Mouse (Mus musculus): Measurements from ENCODE around the gene Atp2b2. TPM values are rescaled to one million over a fixed set of nuclear protein-coding genes. Genes with fewer than 3 reads are reported as not detected.

Atp2b2 gene
- polyA plus RNA-seq, 1 experiment from 2014 or later: 0.97 TPM

DNA sequence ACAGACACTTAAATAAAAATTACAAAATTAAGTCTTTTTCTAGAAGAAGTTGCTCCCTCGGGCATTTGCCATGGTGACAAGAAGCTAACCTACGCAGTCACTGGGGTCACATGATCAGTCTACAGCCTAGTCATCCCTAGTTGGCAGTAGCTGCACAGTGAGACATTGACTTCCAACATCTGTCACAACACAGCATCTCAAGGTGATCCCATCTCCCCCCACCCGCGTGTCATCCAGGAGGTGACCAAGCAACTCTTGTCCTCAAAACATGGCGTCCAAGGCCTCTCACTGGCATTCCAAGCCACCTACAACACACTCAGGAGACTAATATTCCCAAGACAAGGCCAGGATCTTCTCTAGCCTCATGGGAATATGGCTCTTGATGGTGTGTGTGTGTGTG lies 48.2 kb downstream of the Atp2b2 start:
- no peaks in the 10 kb centered on the region for H3K36me3 ChIP-seq (ENCODE audit: control insufficient read depth, insufficient read depth, low read length)
- H3K27ac ChIP-seq (ENCODE audit: low read length): no peak overlapping the region
- H3K27me3 ChIP-seq (ENCODE audit: control insufficient read depth, insufficient read depth, low read length): no peaks in the 10 kb centered on the region
- no peak overlapping the region for H3K9ac ChIP-seq (ENCODE audit: low read length)
- no peak overlapping the region for H3K4me2 ChIP-seq (ENCODE audit: low read depth, low read length)
- no peaks in the 10 kb centered on the region for H3K9me3 ChIP-seq (replicated peaks; ENCODE audit: control insufficient read depth, low read length)
- WGBS: 84% methylated on average over 5 of the region's 5 CpGs
- H3K4me3 ChIP-seq (replicated peaks; ENCODE audit: low read length): no peak overlapping the region
- H3K4me1 ChIP-seq (ENCODE audit: control insufficient read depth, insufficient read depth, low read length): no peaks in the 10 kb centered on the region
- no peak for ATAC-seq (ENCODE audit: insufficient read depth, low FRiP score)

DNA sequence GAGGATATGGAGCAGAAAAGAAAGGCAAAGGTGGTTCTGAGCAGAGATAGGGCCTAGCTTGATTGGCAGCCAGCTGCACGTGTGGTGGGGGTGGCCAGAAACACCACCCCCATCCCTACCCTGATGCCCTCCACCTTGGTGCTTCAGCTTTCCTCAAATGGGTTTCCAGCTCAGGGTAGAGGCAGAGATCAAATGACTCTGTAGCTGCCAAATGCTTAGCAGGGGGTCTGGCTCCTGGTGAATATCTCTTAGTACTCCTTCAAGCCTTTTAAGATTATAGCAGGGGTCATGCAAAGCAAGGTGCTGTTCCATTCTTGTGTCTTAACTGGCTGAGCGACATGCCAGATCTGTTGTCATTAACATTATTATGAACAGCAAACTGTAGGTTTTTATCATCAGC lies 50.3 kb downstream of the Atp2b2 start:
- 67% methylated on average over 2 of the region's 2 CpGs for WGBS
- ATAC-seq (ENCODE audit: insufficient read depth, low FRiP score): no peak

DNA sequence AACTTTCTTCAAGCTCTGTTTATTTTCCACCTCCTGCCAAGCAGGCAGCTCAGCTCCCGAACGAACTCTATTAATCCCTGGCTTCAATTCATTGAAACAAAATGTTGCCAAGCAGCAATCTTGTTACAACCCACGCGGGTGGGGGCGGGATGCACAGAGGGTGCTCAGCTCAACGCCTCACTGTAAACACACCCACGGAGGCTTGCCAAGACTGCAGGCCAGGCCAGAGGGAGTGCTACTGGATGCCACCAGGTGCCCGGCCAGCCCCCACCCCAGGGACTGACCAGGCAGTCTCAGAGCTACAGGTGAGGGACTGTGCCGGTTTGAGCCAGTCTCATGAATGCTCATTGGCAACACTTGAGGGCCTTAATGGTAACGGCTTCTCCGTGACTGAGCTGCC lies 50.9 kb downstream of the Atp2b2 start:
- H3K9ac ChIP-seq (ENCODE audit: low read length): no peak overlapping the region
- 43% methylated on average over 11 of the region's 11 CpGs for WGBS
- H3K9me3 ChIP-seq (replicated peaks; ENCODE audit: control insufficient read depth, low read length): no peaks in the 10 kb centered on the region
- no peaks in the 10 kb centered on the region for H3K4me1 ChIP-seq (ENCODE audit: control insufficient read depth, insufficient read depth, low read length)
- H3K4me2 ChIP-seq (ENCODE audit: low read depth, low read length): no peak overlapping the region
- ATAC-seq (ENCODE audit: insufficient read depth, low FRiP score): no peak
- H3K36me3 ChIP-seq (ENCODE audit: control insufficient read depth, insufficient read depth, low read length): no peaks in the 10 kb centered on the region
- no peak overlapping the region for H3K4me3 ChIP-seq (replicated peaks; ENCODE audit: low read length)
- no peak overlapping the region for H3K27ac ChIP-seq (ENCODE audit: low read length)
- no peaks in the 10 kb centered on the region for H3K27me3 ChIP-seq (ENCODE audit: control insufficient read depth, insufficient read depth, low read length)

More for the DNA sequence above, 50.3 kb downstream of the Atp2b2 start:
- H3K27ac ChIP-seq (ENCODE audit: low read length): no peak overlapping the region
- no peaks in the 10 kb centered on the region for H3K4me1 ChIP-seq (ENCODE audit: control insufficient read depth, insufficient read depth, low read length)
- H3K36me3 ChIP-seq (ENCODE audit: control insufficient read depth, insufficient read depth, low read length): no peaks in the 10 kb centered on the region
- no peak overlapping the region for H3K9ac ChIP-seq (ENCODE audit: low read length)
- no peak overlapping the region for H3K4me3 ChIP-seq (replicated peaks; ENCODE audit: low read length)
- H3K4me2 ChIP-seq (ENCODE audit: low read depth, low read length): no peak overlapping the region
- H3K27me3 ChIP-seq (ENCODE audit: control insufficient read depth, insufficient read depth, low read length): no peaks in the 10 kb centered on the region
- no peaks in the 10 kb centered on the region for H3K9me3 ChIP-seq (replicated peaks; ENCODE audit: control insufficient read depth, low read length)

DNA sequence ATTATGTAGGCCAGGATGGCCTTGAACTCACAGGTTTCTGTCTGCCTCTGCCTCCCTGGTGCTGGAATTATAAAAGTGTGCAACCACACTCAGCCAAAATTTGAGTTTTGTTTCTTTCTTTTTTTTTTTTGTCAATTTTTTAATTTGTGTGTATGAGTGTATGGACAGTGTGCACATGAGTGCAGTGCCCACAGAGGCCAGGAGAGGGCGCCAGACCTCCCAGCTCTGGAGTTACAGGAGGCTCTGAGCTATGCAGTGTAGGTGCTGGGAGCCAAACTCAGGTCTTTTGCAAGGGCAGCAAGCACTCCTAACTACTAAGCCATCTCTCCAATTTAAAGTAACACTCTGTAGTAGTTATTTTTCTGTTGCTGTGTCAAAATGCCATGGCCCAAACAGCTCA lies 52.4 kb downstream of the Atp2b2 start:
- Histone ChIP-seq H3K4me2 (ENCODE audit: low read depth, low read length) (no peak overlapping the region), H3K9ac (ENCODE audit: low read length) (no peak overlapping the region), H3K36me3 (ENCODE audit: control insufficient read depth, insufficient read depth, low read length) (no peaks in the 10 kb centered on the region), H3K9me3 (replicated peaks; ENCODE audit: control insufficient read depth, low read length) (no peaks in the 10 kb centered on the region), H3K4me3 (replicated peaks; ENCODE audit: low read length) (no peak overlapping the region), H3K27me3 (ENCODE audit: control insufficient read depth, insufficient read depth, low read length) (no peaks in the 10 kb centered on the region), H3K4me1 (ENCODE audit: control insufficient read depth, insufficient read depth, low read length) (no peaks in the 10 kb centered on the region), H3K27ac (ENCODE audit: low read length) (no peak overlapping the region)
- no peak for ATAC-seq (ENCODE audit: insufficient read depth, low FRiP score)
- WGBS: 10% methylated on average over 1 of the region's 1 CpGs

DNA sequence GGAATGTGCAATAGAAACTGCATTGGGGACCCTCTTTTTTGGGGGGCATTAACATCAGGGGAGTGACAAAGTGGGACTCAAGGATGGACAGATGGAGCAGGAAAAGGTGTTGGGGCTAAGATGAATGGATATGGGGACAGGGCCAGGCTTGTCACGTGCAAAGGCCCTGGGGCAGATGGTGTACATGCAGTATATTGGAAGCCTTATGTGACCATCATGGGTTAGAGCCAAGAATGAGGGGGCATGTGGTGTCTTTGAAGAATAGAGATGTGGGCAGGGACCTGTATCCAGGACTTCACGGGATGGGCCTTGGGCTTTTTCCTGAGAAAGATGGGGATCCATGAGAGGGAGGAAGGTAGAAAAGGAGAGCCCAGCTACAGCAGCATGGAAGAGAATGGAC lies 53.9 kb downstream of the Atp2b2 start:
- Histone ChIP-seq H3K4me1 (ENCODE audit: control insufficient read depth, insufficient read depth, low read length) (no peaks in the 10 kb centered on the region), H3K27ac (ENCODE audit: low read length) (no peak overlapping the region), H3K27me3 (ENCODE audit: control insufficient read depth, insufficient read depth, low read length) (no peaks in the 10 kb centered on the region), H3K4me2 (ENCODE audit: low read depth, low read length) (no peak overlapping the region), H3K9me3 (replicated peaks; ENCODE audit: control insufficient read depth, low read length) (no peaks in the 10 kb centered on the region), H3K9ac (ENCODE audit: low read length) (no peak overlapping the region), H3K36me3 (ENCODE audit: control insufficient read depth, insufficient read depth, low read length) (no peaks in the 10 kb centered on the region), H3K4me3 (replicated peaks; ENCODE audit: low read length) (no peak overlapping the region)
- ATAC-seq (ENCODE audit: insufficient read depth, low FRiP score): no peak
- WGBS: 73% methylated on average over 2 of the region's 2 CpGs

DNA sequence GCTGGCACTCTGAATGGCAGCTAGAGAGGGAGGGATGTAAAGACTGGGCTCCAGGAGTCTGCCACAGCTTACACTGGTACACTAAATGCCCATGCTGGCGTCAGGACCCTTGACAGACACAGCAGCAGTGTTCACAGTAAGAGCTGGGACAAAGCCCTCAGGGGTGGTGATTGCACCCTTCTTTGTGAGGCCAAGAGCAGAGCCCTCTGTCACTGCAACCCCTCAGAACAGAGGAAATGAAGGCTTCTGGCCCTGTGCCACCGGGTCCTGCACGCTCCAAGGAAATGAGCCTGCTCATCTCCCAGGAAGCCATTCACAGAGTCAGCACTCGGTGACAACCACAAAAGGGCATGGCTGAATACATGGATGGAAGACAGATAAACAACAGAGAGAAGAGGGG lies 55.7 kb downstream of the Atp2b2 start:
- no peak overlapping the region for H3K4me2 ChIP-seq (ENCODE audit: low read depth, low read length)
- H3K27ac ChIP-seq (ENCODE audit: low read length): no peak overlapping the region
- no peaks in the 10 kb centered on the region for H3K27me3 ChIP-seq (ENCODE audit: control insufficient read depth, insufficient read depth, low read length)
- H3K9ac ChIP-seq (ENCODE audit: low read length): no peak overlapping the region
- no peaks in the 10 kb centered on the region for H3K4me1 ChIP-seq (ENCODE audit: control insufficient read depth, insufficient read depth, low read length)
- ATAC-seq (ENCODE audit: insufficient read depth, low FRiP score): no peak
- H3K36me3 ChIP-seq (ENCODE audit: control insufficient read depth, insufficient read depth, low read length): no peaks in the 10 kb centered on the region
- WGBS: 70% methylated on average over 4 of the region's 4 CpGs
- H3K4me3 ChIP-seq (replicated peaks; ENCODE audit: low read length): no peak overlapping the region
- no peaks in the 10 kb centered on the region for H3K9me3 ChIP-seq (replicated peaks; ENCODE audit: control insufficient read depth, low read length)

DNA sequence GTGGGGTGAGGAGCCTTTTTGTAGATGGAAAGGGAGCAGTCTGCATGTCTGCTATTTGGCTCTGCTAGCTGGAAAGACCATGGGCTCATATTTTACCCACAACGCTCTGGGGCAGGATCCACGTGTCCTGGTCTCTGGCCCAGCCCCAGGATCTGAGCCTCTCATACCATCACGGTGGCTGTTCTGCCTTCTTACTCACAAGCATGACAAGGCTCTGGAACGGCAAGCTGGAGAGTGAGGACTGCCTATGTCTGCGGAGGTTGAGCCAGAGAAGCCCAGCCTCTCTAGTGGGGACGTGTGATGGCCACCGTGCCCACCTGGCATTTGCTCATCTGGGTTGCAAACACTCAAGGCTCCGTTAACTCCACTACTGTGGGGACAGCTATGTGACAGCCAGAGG lies 63.7 kb downstream of the Atp2b2 start:
- H3K4me3 ChIP-seq (replicated peaks; ENCODE audit: low read length): no peak overlapping the region
- no peak for ATAC-seq (ENCODE audit: insufficient read depth, low FRiP score)
- H3K9ac ChIP-seq (ENCODE audit: low read length): no peak overlapping the region
- no peaks in the 10 kb centered on the region for H3K36me3 ChIP-seq (ENCODE audit: control insufficient read depth, insufficient read depth, low read length)
- WGBS: 74% methylated on average over 8 of the region's 8 CpGs
- H3K27ac ChIP-seq (ENCODE audit: low read length): no peak overlapping the region
- H3K27me3 ChIP-seq (ENCODE audit: control insufficient read depth, insufficient read depth, low read length): no peaks in the 10 kb centered on the region
- H3K9me3 ChIP-seq (replicated peaks; ENCODE audit: control insufficient read depth, low read length): no peaks in the 10 kb centered on the region
- no peak overlapping the region for H3K4me2 ChIP-seq (ENCODE audit: low read depth, low read length)
- no peaks in the 10 kb centered on the region for H3K4me1 ChIP-seq (ENCODE audit: control insufficient read depth, insufficient read depth, low read length)

DNA sequence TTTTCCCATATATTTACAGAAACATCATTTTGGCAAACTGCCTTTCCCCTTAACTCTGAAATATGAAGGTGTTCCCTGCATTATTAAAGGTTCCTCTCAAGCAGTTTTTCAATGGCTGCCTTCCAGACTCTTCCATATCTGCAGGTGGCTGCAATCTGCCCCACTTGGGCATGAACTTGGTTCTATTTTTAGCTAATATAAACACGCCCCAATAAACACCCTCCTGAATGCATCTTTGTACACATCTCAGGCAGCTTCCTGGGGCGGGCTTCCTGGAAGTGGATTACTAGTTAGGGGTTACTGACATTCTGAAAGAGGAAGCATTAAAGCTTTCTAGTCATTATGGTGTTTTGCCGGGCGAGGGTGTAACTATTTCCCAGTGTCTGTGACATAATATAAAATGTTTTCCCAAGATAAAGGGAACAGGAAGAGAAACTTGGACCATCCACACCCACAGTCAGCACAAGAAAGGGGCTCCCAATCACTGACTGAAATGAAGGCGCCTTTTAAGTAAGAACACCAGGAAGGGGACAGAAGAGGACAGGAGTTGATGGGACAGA lies 64.2 kb downstream of the Atp2b2 start:
- ATAC-seq (ENCODE audit: insufficient read depth, low FRiP score): no peak
- Histone ChIP-seq H3K27ac (ENCODE audit: low read length) (no peak overlapping the region), H3K4me3 (replicated peaks; ENCODE audit: low read length) (no peak overlapping the region), H3K36me3 (ENCODE audit: control insufficient read depth, insufficient read depth, low read length) (no peaks in the 10 kb centered on the region), H3K4me1 (ENCODE audit: control insufficient read depth, insufficient read depth, low read length) (no peaks in the 10 kb centered on the region), H3K9ac (ENCODE audit: low read length) (no peak overlapping the region), H3K4me2 (ENCODE audit: low read depth, low read length) (no peak overlapping the region), H3K27me3 (ENCODE audit: control insufficient read depth, insufficient read depth, low read length) (no peaks in the 10 kb centered on the region), H3K9me3 (replicated peaks; ENCODE audit: control insufficient read depth, low read length) (no peaks in the 10 kb centered on the region)
- 46% methylated on average over 5 of the region's 5 CpGs for WGBS

DNA sequence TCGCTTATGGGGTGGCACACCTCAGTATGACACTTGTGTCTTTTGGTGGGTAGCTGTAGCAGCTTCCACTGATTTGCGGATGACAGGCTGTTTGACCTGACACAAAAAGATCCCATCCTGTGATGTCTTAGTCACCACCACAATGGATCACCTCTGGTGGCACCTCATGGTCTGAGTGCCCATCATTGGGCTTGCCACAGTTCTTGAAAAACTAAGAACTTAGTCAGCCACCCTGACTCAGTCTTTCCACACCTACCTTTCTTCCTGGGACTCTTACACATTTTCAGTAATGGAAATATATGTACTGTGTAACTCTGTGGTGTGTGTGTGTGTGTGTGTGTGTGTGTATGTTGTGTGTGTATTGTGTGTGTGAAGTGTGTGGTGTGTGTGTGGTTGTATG lies 71.5 kb downstream of the Atp2b2 start:
- Histone ChIP-seq H3K9me3 (replicated peaks; ENCODE audit: control insufficient read depth, low read length) (no peaks in the 10 kb centered on the region), H3K9ac (ENCODE audit: low read length) (no peak overlapping the region), H3K4me2 (ENCODE audit: low read depth, low read length) (no peak overlapping the region), H3K27ac (ENCODE audit: low read length) (no peak overlapping the region), H3K27me3 (ENCODE audit: control insufficient read depth, insufficient read depth, low read length) (no peaks in the 10 kb centered on the region), H3K36me3 (ENCODE audit: control insufficient read depth, insufficient read depth, low read length) (no peaks in the 10 kb centered on the region), H3K4me1 (ENCODE audit: control insufficient read depth, insufficient read depth, low read length) (no peaks in the 10 kb centered on the region), H3K4me3 (replicated peaks; ENCODE audit: low read length) (no peak overlapping the region)
- no peak for ATAC-seq (ENCODE audit: insufficient read depth, low FRiP score)
- 72% methylated on average over 2 of the region's 2 CpGs for WGBS

DNA sequence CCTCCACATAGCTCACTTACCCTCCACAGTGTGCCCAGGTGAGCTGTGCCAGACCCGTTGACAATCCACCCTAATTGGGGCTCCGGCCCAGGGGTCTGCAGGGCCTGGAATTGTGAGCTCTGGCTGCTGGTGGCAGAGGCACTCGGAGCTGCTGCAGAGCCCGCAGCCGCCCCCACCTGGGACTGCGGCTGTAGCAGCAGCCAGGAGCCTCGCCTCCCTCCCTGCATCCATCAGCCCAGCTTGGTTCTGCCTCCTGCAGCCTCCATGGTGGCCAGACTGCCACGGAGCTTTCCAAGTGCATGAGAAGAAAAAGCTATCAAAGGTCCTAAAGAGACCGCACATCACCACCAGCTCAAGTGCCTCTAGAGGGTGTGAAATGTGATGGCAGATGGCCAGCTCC lies 71.9 kb downstream of the Atp2b2 start:
- no peak overlapping the region for H3K4me3 ChIP-seq (replicated peaks; ENCODE audit: low read length)
- no peaks in the 10 kb centered on the region for H3K9me3 ChIP-seq (replicated peaks; ENCODE audit: control insufficient read depth, low read length)
- no peak overlapping the region for H3K27ac ChIP-seq (ENCODE audit: low read length)
- H3K4me1 ChIP-seq (ENCODE audit: control insufficient read depth, insufficient read depth, low read length): no peaks in the 10 kb centered on the region
- ATAC-seq (ENCODE audit: insufficient read depth, low FRiP score): no peak
- no peak overlapping the region for H3K4me2 ChIP-seq (ENCODE audit: low read depth, low read length)
- H3K9ac ChIP-seq (ENCODE audit: low read length): no peak overlapping the region
- WGBS: 35% methylated on average over 9 of the region's 9 CpGs
- H3K27me3 ChIP-seq (ENCODE audit: control insufficient read depth, insufficient read depth, low read length): no peaks in the 10 kb centered on the region
- H3K36me3 ChIP-seq (ENCODE audit: control insufficient read depth, insufficient read depth, low read length): no peaks in the 10 kb centered on the region
